Mouse (Mus musculus): ENCODE measurements around the gene Sfxn5.

DNA sequence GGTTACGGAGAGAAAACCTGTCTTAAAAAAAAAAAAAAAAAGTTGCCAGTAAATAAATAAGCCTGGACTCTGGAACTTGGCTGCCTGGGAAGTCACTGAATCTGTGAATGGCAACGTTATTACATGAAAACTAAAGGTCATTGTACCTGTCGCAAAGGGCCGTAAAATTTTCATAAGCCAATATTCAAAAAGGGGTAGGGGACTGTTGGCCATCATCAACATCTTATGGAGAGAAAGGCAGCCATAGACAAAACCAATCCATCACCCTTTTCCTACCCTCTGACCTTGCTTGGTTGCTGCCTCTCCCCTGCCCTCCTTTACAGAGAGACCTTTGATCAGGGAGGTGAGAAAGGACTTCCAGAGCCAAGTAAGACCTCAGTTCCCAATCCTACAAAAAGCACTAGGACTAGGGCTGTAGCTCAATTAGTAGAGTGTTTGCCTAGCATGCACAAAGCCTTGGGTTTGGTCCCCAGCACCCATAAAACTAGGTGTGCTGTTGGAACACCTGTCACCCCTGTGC lies 3.5 kb downstream of the Sfxn5 start:
- no peak for TF ChIP-seq POLR2A (IDR thresholded peaks at IDR 0.05; ENCODE audit: control insufficient read depth, extremely low read depth, insufficient read depth, low read length, poor library complexity)
- no peak for TF ChIP-seq CTCF (IDR thresholded peaks at IDR 0.05; ENCODE audit: borderline replicate concordance, control insufficient read depth, extremely low read depth, insufficient read depth, low read length, poor library complexity)

Measured in thymus, adult 2 months (tissue).